Mouse (Mus musculus): ENCODE results near the gene Chrnd.

Chrnd gene

DNA sequence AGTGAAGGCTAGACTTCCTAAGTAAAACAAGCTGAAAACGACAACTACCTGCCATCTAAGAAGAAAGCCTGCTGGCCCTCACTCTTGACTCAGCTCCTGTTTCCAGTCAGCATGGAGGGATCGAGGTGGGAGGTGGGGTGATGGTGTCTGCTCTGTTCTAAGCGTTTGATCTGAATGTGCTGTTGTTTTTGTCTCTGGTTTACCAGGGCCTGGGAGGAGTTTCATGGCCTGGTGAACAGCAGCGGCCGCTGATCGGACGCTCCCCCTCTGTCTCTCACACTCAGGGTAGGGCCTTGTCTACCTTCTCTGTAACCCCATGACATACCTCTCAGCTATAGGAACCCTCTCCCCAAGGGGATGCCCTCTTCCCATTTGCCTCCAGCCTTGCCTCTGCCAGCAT, 41.8 kb downstream of the Chrnd start:
- no peak for DNase-seq (ENCODE audit: low read depth)

- peak; percentile 30 for DNase-seq (ENCODE audit: low read depth)
Measured at GRCm38 (mm10) chr1:87239056-87239455, 48.6 kb downstream of the Chrnd start.

- no peak for DNase-seq (ENCODE audit: low read depth)
Measured at GRCm38 (mm10) chr1:87243021-87243420, 52.6 kb downstream of the Chrnd start.

GRCm38 (mm10) chr1:87245430-87245829, 55.0 kb downstream of the Chrnd start:
- DNase-seq (ENCODE audit: low read depth): no peak

DNA sequence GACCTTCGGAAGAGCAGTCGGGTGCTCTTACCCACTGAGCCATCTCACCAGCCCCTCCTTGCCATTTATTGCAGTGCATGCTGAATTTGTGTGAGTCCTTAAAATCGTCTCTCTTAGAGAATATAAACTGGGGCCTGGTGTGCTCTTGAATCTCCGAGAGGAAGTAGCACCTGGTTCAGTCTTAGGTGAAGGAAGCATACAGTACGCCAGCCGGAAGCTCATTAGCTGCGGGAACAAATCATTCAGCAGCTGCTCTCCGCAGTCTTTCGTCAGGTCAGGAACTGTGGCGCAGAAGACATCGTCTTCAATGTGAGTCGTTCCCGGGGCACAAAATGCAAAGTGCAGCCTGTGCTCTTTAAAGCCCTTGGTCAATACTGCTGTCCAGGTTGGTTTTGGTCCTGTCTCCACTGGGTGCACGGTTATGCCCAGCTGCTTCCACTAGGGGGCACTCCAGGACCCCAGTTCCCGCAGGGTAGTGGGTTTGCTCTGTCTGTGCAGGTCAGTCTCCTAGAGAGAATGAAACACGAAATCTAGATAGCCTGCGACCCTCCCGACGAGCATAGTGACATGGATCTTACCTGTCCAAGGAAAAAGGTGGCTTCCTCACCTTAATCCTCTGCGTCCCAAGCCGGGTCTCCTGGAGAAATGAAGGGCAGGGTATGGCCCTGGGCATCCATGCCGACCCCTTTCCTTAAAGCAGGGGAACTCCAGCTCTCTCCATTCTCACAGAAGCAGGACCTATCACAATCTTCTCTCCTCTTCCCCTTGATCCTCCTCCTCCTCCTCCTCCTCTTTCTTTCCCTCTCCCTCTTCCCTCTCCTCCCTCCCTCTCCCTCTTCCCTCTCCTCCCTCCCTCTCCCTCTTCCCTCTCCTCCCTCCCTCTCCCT, 55.8 kb downstream of the Chrnd start:
- peak; percentile 87 for DNase-seq (ENCODE audit: low read depth)

Measured in NIH3T3 (cell line).